Mouse (Mus musculus) intestine, postnatal 0 days (tissue): Measurements from ENCODE around the gene Gast. TPM values are rescaled to one million over a fixed set of nuclear protein-coding genes. Genes with fewer than 3 reads are reported as not detected.

ENCODE experiments used
- ATAC-seq: fragments of 200-750 bp; cut with Nextera tagmentation; 2 replicates; pipeline ENCODE4 v1.8.0; 2017; ENCODE audit warnings: mild to moderate bottlenecking, moderate TSS enrichment, moderate library complexity
- H3K27ac ChIP-seq: fragments of 300-500 bp; sonication (generic); 2 replicates; pipeline ENCODE4 v1.5.1; 2014; ENCODE audit warnings: mild to moderate bottlenecking, low read depth, low read length, moderate library complexity
- H3K27me3 ChIP-seq: fragments of 300-500 bp; sonication (generic); replicated peaks from 2 replicates; pipeline ENCODE4 v1.6.1; 2014; ENCODE audit warnings: low read length, mixed read lengths; ENCODE audit not compliant: control insufficient read depth, insufficient read depth
- H3K36me3 ChIP-seq: fragments of 300-500 bp; sonication (generic); 2 replicates; pipeline ENCODE4 v1.6.1; 2014; ENCODE audit warnings: mild to moderate bottlenecking, moderate library complexity; ENCODE audit not compliant: control insufficient read depth, insufficient read depth
- H3K4me1 ChIP-seq: fragments of 300-500 bp; sonication (generic); replicated peaks from 2 replicates; pipeline ENCODE4 v1.6.1; 2014; ENCODE audit warnings: antibody characterized with exemption, low read length, mixed read lengths; ENCODE audit not compliant: control insufficient read depth, insufficient read depth
- H3K4me2 ChIP-seq: fragments of 300-500 bp; sonication (generic); replicated peaks from 2 replicates; pipeline ENCODE4 v1.6.1; 2014; ENCODE audit warnings: low read depth, mild to moderate bottlenecking, moderate library complexity
- H3K4me3 ChIP-seq: fragments of 300-500 bp; sonication (generic); 2 replicates; pipeline ENCODE4 v1.5.1; 2014; ENCODE audit warnings: low read depth, low read length
- H3K9ac ChIP-seq: fragments of 300-500 bp; sonication (generic); 2 replicates; pipeline ENCODE4 v1.6.1; 2014; ENCODE audit warnings: mild to moderate bottlenecking, low read depth, low read length
- H3K9me3 ChIP-seq: fragments of 300-500 bp; sonication (generic); 2 replicates; pipeline ENCODE4 v1.6.1; 2016; ENCODE audit warnings: mixed run types; ENCODE audit not compliant: control insufficient read depth
- CTCF ChIP-seq: sonication (generic); IDR thresholded peaks from 2 replicates; pipeline ENCODE4 v1.5.1; 2016; ENCODE audit warnings: low read depth, mild to moderate bottlenecking, control low read depth, antibody characterized with exemption, moderate library complexity
- WGBS: fragments of 180-500 bp; shearing (Covaris S2); extraction: QIAGEN DNeasy Blood & Tissue Kit; methylation state at CpG from one replicate; pipeline ENCODE4 v1.1.7; 2014; 5-methylcytosine and 5-hydroxymethylcytosine counted together
- polyA plus RNA-seq: library from polyadenylated mRNA; unstranded; fragments of >200 nt; fragmentation: Nextera tagmentation; extraction: Ambion mirVana; gene quantifications from 2 replicates; pipeline ENCODE4 v1.2.1, GENCODE M21; 2015

Gast gene
- polyA plus RNA-seq, 1 experiment from 2014 or later = 1.1 TPM

DNA sequence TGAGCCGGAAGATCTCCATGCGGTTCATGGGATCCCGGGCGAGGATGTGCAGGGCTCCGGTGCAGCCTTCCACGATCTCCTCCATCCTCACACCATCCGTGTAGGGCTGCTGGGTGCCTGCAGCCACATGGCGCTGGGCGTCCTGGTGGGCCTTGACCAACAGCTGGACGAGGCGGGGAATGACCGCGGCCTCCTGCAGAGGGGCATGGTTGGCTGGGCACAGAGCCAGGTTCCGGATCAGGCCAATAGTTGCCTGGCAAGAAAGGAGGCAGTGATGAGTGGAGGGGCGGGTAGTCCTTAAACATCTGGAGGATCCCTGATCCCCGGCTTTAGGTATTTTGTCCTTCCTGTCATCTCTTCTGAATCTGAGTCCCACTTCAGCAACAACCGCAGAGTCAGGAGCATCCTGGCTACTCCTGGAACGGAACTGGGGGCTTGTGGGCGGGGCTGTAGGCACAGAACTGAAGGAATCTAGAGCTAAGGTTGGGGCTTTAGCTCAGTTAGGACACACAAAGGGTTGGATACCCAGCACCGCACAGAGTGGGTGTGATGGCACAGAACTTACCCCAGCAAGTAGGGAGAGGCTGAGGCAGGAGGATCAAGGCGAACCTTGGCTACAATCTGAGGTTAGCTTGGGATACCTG lies 42.7 kb downstream of the Gast start:
- no peak overlapping the region for H3K9ac ChIP-seq
- no peak for TF ChIP-seq CTCF
- no peak overlapping the region for H3K27ac ChIP-seq
- no peaks in the 10 kb centered on the region for H3K27me3 ChIP-seq
- no peak overlapping the region for H3K4me3 ChIP-seq
- 92% methylated on average over 21 of the region's 21 CpGs for WGBS
- peaks cover 89% of the 10 kb centered on the region for H3K36me3 ChIP-seq
- H3K4me2 ChIP-seq = no peak overlapping the region
- H3K9me3 ChIP-seq = no peaks in the 10 kb centered on the region
- ATAC-seq = no peak
- H3K4me1 ChIP-seq = no peaks in the 10 kb centered on the region

DNA sequence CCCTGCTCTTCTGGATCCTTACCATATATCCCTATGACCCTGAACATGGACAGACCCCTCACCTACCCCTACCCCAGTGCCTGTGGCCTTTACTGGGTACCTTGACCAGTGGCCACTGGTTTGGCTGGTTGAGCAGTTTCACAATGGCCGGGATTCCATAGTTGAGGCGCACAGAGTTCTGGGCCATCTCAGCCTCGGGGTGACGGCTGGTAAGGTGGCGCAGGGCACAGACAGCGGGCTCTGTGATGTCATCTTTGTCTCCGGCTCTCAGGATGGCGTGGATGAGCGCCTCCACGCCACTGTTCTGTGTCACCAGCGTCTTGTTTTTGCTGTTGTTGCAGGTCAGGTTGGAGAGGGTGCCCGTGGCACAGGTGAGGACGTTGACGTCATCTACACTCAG lies 43.8 kb downstream of the Gast start:
- H3K4me1 ChIP-seq = no peaks in the 10 kb centered on the region
- no peak overlapping the region for H3K4me3 ChIP-seq
- H3K4me2 ChIP-seq = no peak overlapping the region
- no peak for ATAC-seq
- H3K9ac ChIP-seq = no peak overlapping the region
- H3K27me3 ChIP-seq = no peaks in the 10 kb centered on the region
- WGBS = 95% methylated on average over 14 of the region's 14 CpGs
- peaks cover 90% of the 10 kb centered on the region for H3K36me3 ChIP-seq
- no peak for TF ChIP-seq CTCF
- H3K27ac ChIP-seq = no peak overlapping the region
- H3K9me3 ChIP-seq = no peaks in the 10 kb centered on the region

DNA sequence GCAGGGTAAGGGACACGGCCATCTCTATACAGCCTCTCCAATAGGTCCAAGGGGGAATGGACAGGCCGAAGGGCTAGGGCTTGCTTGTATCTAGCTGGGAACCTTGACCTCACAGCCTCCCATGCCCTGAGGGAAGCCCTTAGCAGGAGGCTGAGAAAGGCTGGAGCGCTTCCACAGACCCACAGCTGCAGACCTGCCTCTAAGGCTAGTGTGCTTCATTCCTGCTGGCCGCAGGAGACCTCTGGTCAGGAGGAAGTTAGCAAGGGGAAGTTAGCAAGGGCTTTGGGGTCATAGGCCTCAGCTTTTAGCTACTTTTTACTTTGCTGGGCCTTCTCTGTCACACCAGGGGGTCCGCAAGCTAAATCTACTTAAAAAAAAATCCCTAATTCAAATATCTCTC lies 44.2 kb downstream of the Gast start:
- Histone ChIP-seq H3K4me1 (no peaks in the 10 kb centered on the region), H3K9ac (no peak overlapping the region), H3K27me3 (no peaks in the 10 kb centered on the region), H3K9me3 (no peaks in the 10 kb centered on the region), H3K27ac (no peak overlapping the region), H3K4me3 (no peak overlapping the region), H3K4me2 (no peak overlapping the region), H3K36me3 (peaks cover 90% of the 10 kb centered on the region)
- no peak for TF ChIP-seq CTCF
- 92% methylated on average over 5 of the region's 5 CpGs for WGBS
- no peak for ATAC-seq

DNA sequence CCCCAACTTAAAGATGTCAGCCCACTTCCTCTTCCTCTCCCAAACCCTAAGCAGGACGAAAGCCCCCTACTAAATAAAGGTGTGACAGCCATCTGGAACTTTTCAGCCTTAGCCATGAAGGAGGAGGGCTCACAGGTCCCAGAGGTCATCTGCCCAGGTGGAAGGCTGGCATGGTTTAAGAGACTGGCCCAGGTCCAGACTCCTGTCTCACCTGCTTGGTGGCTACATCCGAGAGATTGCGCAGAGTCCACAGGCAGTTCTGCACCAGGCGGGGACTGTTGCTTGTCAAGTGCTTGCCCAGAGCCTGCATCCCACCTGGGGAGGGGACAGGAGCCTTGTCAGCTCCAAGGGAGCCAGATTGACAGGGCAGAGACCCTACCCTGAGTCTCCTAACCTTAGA lies 45.1 kb downstream of the Gast start:
- TF ChIP-seq CTCF = no peak
- no peaks in the 10 kb centered on the region for H3K27me3 ChIP-seq
- no peak overlapping the region for H3K4me3 ChIP-seq
- no peak overlapping the region for H3K27ac ChIP-seq
- no peaks in the 10 kb centered on the region for H3K4me1 ChIP-seq
- H3K9ac ChIP-seq = no peak overlapping the region
- H3K4me2 ChIP-seq = no peak overlapping the region
- peaks cover 90% of the 10 kb centered on the region for H3K36me3 ChIP-seq
- no peaks in the 10 kb centered on the region for H3K9me3 ChIP-seq
- ATAC-seq = no peak
- 93% methylated on average over 4 of the region's 4 CpGs for WGBS

DNA sequence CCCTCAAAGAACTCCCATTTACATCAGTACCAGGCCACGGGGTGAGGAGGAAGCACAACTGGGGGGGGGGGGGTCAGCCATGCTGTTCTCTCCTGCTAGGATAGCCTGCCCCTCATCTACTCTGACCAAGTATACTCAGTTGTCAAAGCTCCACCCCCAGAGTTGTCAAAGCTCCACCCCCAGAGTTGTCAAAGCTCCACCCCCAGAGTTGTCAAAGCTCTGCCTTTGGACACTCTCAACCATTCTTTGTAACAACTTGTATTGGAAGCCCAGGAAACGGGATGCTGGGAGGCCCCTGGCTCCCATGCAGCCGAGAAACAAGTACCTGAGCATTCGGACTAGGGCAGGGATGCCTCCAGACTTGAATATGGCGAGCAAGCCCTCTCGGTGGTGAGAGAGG lies 48.5 kb downstream of the Gast start:
- H3K9ac ChIP-seq = no peak overlapping the region
- H3K27me3 ChIP-seq = no peaks in the 10 kb centered on the region
- peaks cover 82% of the 10 kb centered on the region for H3K36me3 ChIP-seq
- no peak overlapping the region for H3K4me3 ChIP-seq
- 87% methylated on average over 6 of the region's 6 CpGs for WGBS
- no peak overlapping the region for H3K27ac ChIP-seq
- H3K4me2 ChIP-seq = no peak overlapping the region
- ATAC-seq = no peak
- no peak for TF ChIP-seq CTCF
- H3K4me1 ChIP-seq = peaks cover 12% of the 10 kb centered on the region
- H3K9me3 ChIP-seq = no peaks in the 10 kb centered on the region

DNA sequence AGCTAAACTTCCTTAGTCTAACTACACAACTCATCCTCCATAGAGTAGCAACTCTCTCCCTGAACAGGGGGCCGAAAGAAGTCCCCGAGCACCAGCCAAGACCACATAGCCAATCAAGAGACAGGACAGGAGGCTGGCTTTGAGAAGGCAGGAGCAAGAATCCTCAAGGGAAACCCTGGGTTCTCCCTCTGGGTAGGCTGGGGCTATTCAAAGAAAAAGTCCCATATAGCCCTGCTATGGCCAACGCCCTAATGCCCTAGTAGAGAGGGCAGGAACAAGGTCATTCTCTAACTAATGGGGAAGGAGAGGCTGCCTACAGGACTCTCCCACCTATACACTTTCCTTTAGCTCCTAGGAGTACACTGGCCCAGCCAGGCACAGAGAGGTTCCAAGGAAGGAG lies 50.8 kb downstream of the Gast start:
- no peak for TF ChIP-seq CTCF
- Histone ChIP-seq H3K4me2 (no peak overlapping the region), H3K36me3 (peaks cover 62% of the 10 kb centered on the region)

DNA sequence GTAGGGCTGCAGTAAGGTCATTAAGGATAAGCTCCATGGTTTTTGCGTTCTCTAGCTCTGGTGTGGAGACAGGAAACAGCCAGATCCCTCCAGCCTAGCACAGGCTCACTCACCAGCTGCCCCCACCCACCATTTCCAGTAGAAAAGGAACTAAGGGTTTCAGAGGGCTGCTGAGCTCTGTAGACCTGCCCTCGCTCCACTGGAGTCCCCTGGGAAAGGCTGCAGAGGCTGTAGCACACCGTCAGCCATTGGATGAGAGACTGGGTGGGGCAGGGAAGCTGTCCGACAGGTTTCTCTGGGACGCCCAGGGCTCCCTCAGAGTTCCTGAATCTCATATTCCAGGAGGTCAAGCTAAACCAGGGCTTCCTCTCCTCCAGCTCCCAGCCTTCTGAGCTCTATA lies 52.4 kb downstream of the Gast start:
- 24% methylated on average over 5 of the region's 5 CpGs for whole genome bisulfite sequencing
- no peak for TF ChIP-seq CTCF
- H3K27ac ChIP-seq = peak overlapping the region; percentile 54
- no peak overlapping the region for H3K4me3 ChIP-seq
- peaks cover 49% of the 10 kb centered on the region for H3K36me3 ChIP-seq
- H3K9me3 ChIP-seq = no peaks in the 10 kb centered on the region
- no peaks in the 10 kb centered on the region for H3K27me3 ChIP-seq
- peak overlapping the region; percentile 27 for H3K4me2 ChIP-seq
- no peak overlapping the region for H3K9ac ChIP-seq
- peak; percentile 80 for ATAC-seq
- H3K4me1 ChIP-seq = peaks cover 28% of the 10 kb centered on the region

More for the DNA sequence above, 50.8 kb downstream of the Gast start:
- no peak overlapping the region for H3K4me3 ChIP-seq
- no peaks in the 10 kb centered on the region for H3K9me3 ChIP-seq
- H3K27ac ChIP-seq = no peak overlapping the region
- peaks cover 22% of the 10 kb centered on the region for H3K4me1 ChIP-seq
- no peak for ATAC-seq
- H3K27me3 ChIP-seq = no peaks in the 10 kb centered on the region
- WGBS = 88% methylated on average over 3 of the region's 3 CpGs
- no peak overlapping the region for H3K9ac ChIP-seq

Other genes starting within 250 kb of the Gast start
- not detected in 2 replicates for gene Krt32, start 246.2 kb upstream of the Gast start, polyA plus RNA-seq
- gene Krt35, start 238.2 kb upstream of the Gast start, polyA plus RNA-seq = 0.26 and 0.44 TPM in 2 replicates
- gene Krt36, start 228.8 kb upstream of the Gast start, polyA plus RNA-seq = 0.09 and 0.16 TPM in 2 replicates
- not detected in 2 replicates for gene Krt13, start 212.8 kb upstream of the Gast start, polyA plus RNA-seq
- gene Krt15, start 198.5 kb upstream of the Gast start, polyA plus RNA-seq = 1.2 and 1.5 TPM in 2 replicates
- gene Krt19, start 185.7 kb upstream of the Gast start, polyA plus RNA-seq = 491 and 533 TPM in 2 replicates
- not detected in 2 replicates for gene Krt9, start 141.2 kb upstream of the Gast start, polyA plus RNA-seq
- 8.9 and 10.0 TPM in 2 replicates for gene Krt14, start 126.9 kb upstream of the Gast start, polyA plus RNA-seq
- not detected in 2 replicates for gene Krt16, start 85.5 kb upstream of the Gast start, polyA plus RNA-seq
- 5.3 and 7.8 TPM in 2 replicates for gene Krt17, start 73.4 kb upstream of the Gast start, polyA plus RNA-seq
- 0.12 and 0.18 TPM in 2 replicates for gene Krt42, start 64.5 kb upstream of the Gast start, polyA plus RNA-seq
- gene Eif1, start 14.5 kb upstream of the Gast start, polyA plus RNA-seq = 1,650 and 1,730 TPM in 2 replicates
- gene Hap1, start 21.7 kb downstream of the Gast start, polyA plus RNA-seq = 10.0 and 10.4 TPM in 2 replicates
- gene Jup, start 63.4 kb downstream of the Gast start, polyA plus RNA-seq = 102 and 103 TPM in 2 replicates
- gene P3h4, start 80.4 kb downstream of the Gast start, polyA plus RNA-seq = 17.0 and 17.2 TPM in 2 replicates
- gene Fkbp10, start 81.3 kb downstream of the Gast start, polyA plus RNA-seq = 31.7 and 37.0 TPM in 2 replicates
- gene Nt5c3b, start 107.4 kb downstream of the Gast start, polyA plus RNA-seq = 31.6 and 33.0 TPM in 2 replicates
- 0.13 and 0.14 TPM in 2 replicates for gene Klhl10, start 107.5 kb downstream of the Gast start, polyA plus RNA-seq
- 1.8 and 1.9 TPM in 2 replicates for gene Klhl11, start 138.3 kb downstream of the Gast start, polyA plus RNA-seq
- 29.3 and 29.5 TPM in 2 replicates for gene Acly, start 193.6 kb downstream of the Gast start, polyA plus RNA-seq
- gene Ttc25, start 211.2 kb downstream of the Gast start, polyA plus RNA-seq = 0.18 and 0.22 TPM in 2 replicates
- 15.6 and 16.3 TPM in 2 replicates for gene Cnp, start 240.5 kb downstream of the Gast start, polyA plus RNA-seq